8 mouse cellular contexts compared by ENCODE assay signal in the genomic region with DNA sequence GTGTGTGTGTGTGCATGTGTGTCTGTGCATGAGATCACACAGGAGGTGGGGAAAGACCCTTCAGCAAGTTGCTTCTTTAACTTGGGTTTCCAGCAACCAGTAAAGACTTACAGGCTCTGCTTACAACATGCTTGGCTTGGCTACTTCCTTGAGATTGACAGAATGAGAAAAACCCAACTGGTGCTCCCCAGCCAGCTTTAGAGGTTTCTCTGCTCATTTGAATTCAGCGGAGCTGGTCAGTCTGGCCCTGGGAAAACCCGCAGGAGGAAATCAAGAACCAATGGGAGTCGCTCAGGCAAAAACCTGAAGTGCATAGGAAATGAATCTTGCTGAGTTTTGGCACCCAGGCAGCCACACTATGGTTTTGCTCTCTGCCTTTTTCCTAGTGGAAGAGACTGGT.
DNase-seq lines count a peak whose midpoint lies in the region; ATAC-seq lines count a peak whose summit lies in the region.

No protein-coding gene starts in this region.

- no peak for ATAC-seq in cerebellum, adult (ENCODE audit: insufficient number of reproducible peaks, low FRiP score, low TSS enrichment)
- peak; percentile 74; the same call in 1 of the 2 replicates for ATAC-seq in hindbrain, embryonic 14.5 days (ENCODE audit: low FRiP score)
- peak; percentile 54 for ATAC-seq in neural tube, embryonic 13.5 days (ENCODE audit: low read depth)
- ATAC-seq in activated CD4-positive, CD25-positive, alpha-beta regulatory T cell, adult 4 months, result no peak

- peak; percentile 3 for DNase-seq in cerebellum, adult 9-10 months
- DNase-seq in left cerebral cortex, postnatal 4 days, result peak; percentile 48
- DNase-seq in left cerebral cortex, postnatal 36 days (ENCODE audit: low spot score in 2 of 2), result no peak
- DNase-seq in hindbrain, embryonic 14.5 days (ENCODE audit: low spot score), result peak; percentile 60
- no peak for DNase-seq in lung, postnatal 14 days

- no peak overlapping the region for H3K4me3 ChIP-seq in hindbrain, embryonic 14.5 days (replicated peaks; ENCODE audit: low read length)
- no peak overlapping the region for H3K4me3 ChIP-seq in neural tube, embryonic 13.5 days

- no peak overlapping the region for H3K9ac ChIP-seq in hindbrain, embryonic 14.5 days
- H3K9ac ChIP-seq in neural tube, embryonic 13.5 days, result 0 out of 2 replicates have a peak overlapping the region, but pooled peaks have one; percentile 31

- H3K9me3 ChIP-seq in hindbrain, embryonic 14.5 days (ENCODE audit: control insufficient read depth, low read length), result no peaks in the 10 kb centered on the region
- H3K9me3 ChIP-seq in neural tube, embryonic 13.5 days, result no peaks in the 10 kb centered on the region

- peaks cover 18% of the 10 kb centered on the region for H3K4me1 ChIP-seq in hindbrain, embryonic 14.5 days (replicated peaks; ENCODE audit: control insufficient read depth, insufficient read depth, low read length)
- peaks cover 45% of the 10 kb centered on the region for H3K4me1 ChIP-seq in neural tube, embryonic 13.5 days (replicated peaks)

- intact Hi-C loops in left cerebral cortex, postnatal 4 days (cut with DNase I), result no loop called here
- intact Hi-C loops in left cerebral cortex, postnatal 36 days (cut with DNase I), result no loop called here

- no peaks in the 10 kb centered on the region for H3K27me3 ChIP-seq in hindbrain, embryonic 14.5 days (ENCODE audit: control insufficient read depth, insufficient read depth, low read length)
- no peaks in the 10 kb centered on the region for H3K27me3 ChIP-seq in neural tube, embryonic 13.5 days

- peak overlapping the region; percentile 72 for H3K27ac ChIP-seq in hindbrain, embryonic 14.5 days
- H3K27ac ChIP-seq in neural tube, embryonic 13.5 days (replicated peaks), result peak overlapping the region; percentile 70

- WGBS in hindbrain, embryonic 14.5 days, result 16% methylated on average over 3 of the region's 3 CpGs
- 28% methylated on average over 3 of the region's 3 CpGs for WGBS in neural tube, embryonic 13.5 days

- no peak overlapping the region for H3K4me2 ChIP-seq in hindbrain, embryonic 14.5 days (replicated peaks)
- no peak overlapping the region for H3K4me2 ChIP-seq in neural tube, embryonic 13.5 days

- no peaks in the 10 kb centered on the region for H3K36me3 ChIP-seq in hindbrain, embryonic 14.5 days (replicated peaks; ENCODE audit: control insufficient read depth, insufficient read depth)
- H3K36me3 ChIP-seq in neural tube, embryonic 13.5 days, result no peaks in the 10 kb centered on the region

Comparison
In these comparisons a context has a peak if more than half of its experiments do, and no peak if none do; other contexts are left out.
1. DNase-seq: peak in cerebellum, adult 9-10 months (single experiment), left cerebral cortex, postnatal 4 days (single experiment) and hindbrain, embryonic 14.5 days (single experiment); none in left cerebral cortex, postnatal 36 days (0 of 2) and lung, postnatal 14 days (single experiment).
2. ATAC-seq: peak in hindbrain, embryonic 14.5 days (single experiment) and neural tube, embryonic 13.5 days (single experiment); none in cerebellum, adult (single experiment) and activated CD4-positive, CD25-positive, alpha-beta regulatory T cell, adult 4 months (single experiment).